Mouse (Mus musculus): Measurements from ENCODE around the gene Kif19a. TPM values are rescaled to one million over a fixed set of nuclear protein-coding genes. Genes with fewer than 3 reads are reported as not detected.

Gene Kif19a
- polyA plus RNA-seq, 1 experiment = 19.3 TPM

- Histone ChIP-seq H3K27me3 (ENCODE audit: control insufficient read depth, insufficient read depth, low read length) (no peaks in the 10 kb centered on the region), H3K4me3 (ENCODE audit: control insufficient read depth, low read depth, low read length) (no peak overlapping the region), H3K27ac (ENCODE audit: control insufficient read depth, insufficient read depth, low read depth, low read length) (no peak overlapping the region), H3K4me1 (ENCODE audit: control insufficient read depth, insufficient read depth, low read length) (peaks cover 14% of the 10 kb centered on the region), H3K36me3 (ENCODE audit: control insufficient read depth, insufficient read depth, low read length) (no peaks in the 10 kb centered on the region)
- TF ChIP-seq POLR2A (IDR thresholded peaks at IDR 0.05; ENCODE audit: control insufficient read depth, low read depth, low read length) = no peak
- TF ChIP-seq CTCF (IDR thresholded peaks at IDR 0.05; ENCODE audit: control insufficient read depth, insufficient read depth, insufficient replicate concordance, low read depth, low read length) = no peak
Observed at GRCm38 (mm10) chr11:114829499-114830432, 64.6 kb downstream of the Kif19a start.

- H3K4me1 ChIP-seq (ENCODE audit: control insufficient read depth, insufficient read depth, low read length) = peaks cover 14% of the 10 kb centered on the region
- no peaks in the 10 kb centered on the region for H3K36me3 ChIP-seq (ENCODE audit: control insufficient read depth, insufficient read depth, low read length)
- no peak overlapping the region for H3K27ac ChIP-seq (ENCODE audit: control insufficient read depth, insufficient read depth, low read depth, low read length)
- no peak overlapping the region for H3K4me3 ChIP-seq (ENCODE audit: control insufficient read depth, low read depth, low read length)
- TF ChIP-seq POLR2A (IDR thresholded peaks at IDR 0.05; ENCODE audit: control insufficient read depth, low read depth, low read length) (no peak), CTCF (IDR thresholded peaks at IDR 0.05; ENCODE audit: control insufficient read depth, insufficient read depth, insufficient replicate concordance, low read depth, low read length) (no peak)
- H3K27me3 ChIP-seq (ENCODE audit: control insufficient read depth, insufficient read depth, low read length) = no peaks in the 10 kb centered on the region
Observed at GRCm38 (mm10) chr11:114830433-114830773, 65.2 kb downstream of the Kif19a start.

- Histone ChIP-seq H3K36me3 (ENCODE audit: control insufficient read depth, insufficient read depth, low read length) (no peaks in the 10 kb centered on the region), H3K27me3 (ENCODE audit: control insufficient read depth, insufficient read depth, low read length) (no peaks in the 10 kb centered on the region), H3K4me1 (ENCODE audit: control insufficient read depth, insufficient read depth, low read length) (peaks cover 14% of the 10 kb centered on the region), H3K27ac (ENCODE audit: control insufficient read depth, insufficient read depth, low read depth, low read length) (no peak overlapping the region), H3K4me3 (ENCODE audit: control insufficient read depth, low read depth, low read length) (no peak overlapping the region)
- no peak for TF ChIP-seq CTCF (IDR thresholded peaks at IDR 0.05; ENCODE audit: control insufficient read depth, insufficient read depth, insufficient replicate concordance, low read depth, low read length)
- TF ChIP-seq POLR2A (IDR thresholded peaks at IDR 0.05; ENCODE audit: control insufficient read depth, low read depth, low read length) = no peak
Observed at GRCm38 (mm10) chr11:114833166-114833565, 68.0 kb downstream of the Kif19a start.

Other genes with a start within 250 kb of the Kif19a start
- gene Rpl38, start 96.9 kb upstream of the Kif19a start, polyA plus RNA-seq (2012; rRNA removed) = 600 and 645 TPM in 2 replicates
- gene Ttyh2, start 90.0 kb upstream of the Kif19a start, polyA plus RNA-seq (2012; rRNA removed) = 13.9 and 15.2 TPM in 2 replicates
- 57.5 and 61.2 TPM in 2 replicates for gene Dnaic2, start 38.0 kb upstream of the Kif19a start, polyA plus RNA-seq (2012; rRNA removed)
- gene Btbd17, start 30.6 kb downstream of the Kif19a start, polyA plus RNA-seq (2012; rRNA removed) = 0.31 and 0.42 TPM in 2 replicates
- not detected in 2 replicates for gene Gpr142, start 33.5 kb downstream of the Kif19a start, polyA plus RNA-seq (2012; rRNA removed)
- gene Gprc5c, start 85.8 kb downstream of the Kif19a start, polyA plus RNA-seq (2012; rRNA removed) = 0.36 and 2.6 TPM in 2 replicates
- 0.06 and 0.17 TPM in 2 replicates for gene Cd300a, start 124.7 kb downstream of the Kif19a start, polyA plus RNA-seq (2012; rRNA removed)
- gene Cd300lb, start 169.0 kb downstream of the Kif19a start, polyA plus RNA-seq (2012; rRNA removed) = 0.05 TPM in 1 of 2 replicates, not detected in the other
- not detected in 2 replicates for gene Cd300c, start 203.8 kb downstream of the Kif19a start, polyA plus RNA-seq (2012; rRNA removed)
- 0.07 and 0.17 TPM in 2 replicates for gene Cd300ld, start 224.5 kb downstream of the Kif19a start, polyA plus RNA-seq (2012; rRNA removed)
- 0.23 and 0.58 TPM in 2 replicates for gene Cd300c2, start 236.5 kb downstream of the Kif19a start, polyA plus RNA-seq (2012; rRNA removed)

Measured in testis, adult 2 months (tissue).